Mouse (Mus musculus) forebrain, embryonic 11.5 days (tissue): Measurements from ENCODE around the gene Mettl17. TPM values are rescaled to one million over a fixed set of nuclear protein-coding genes. Genes with fewer than 3 reads are reported as not detected.

Experiments used
- ATAC-seq: fragments of 200-750 bp; cut with Nextera tagmentation; replicated peaks from 2 replicates; pipeline ENCODE4 v1.8.0; 2017; ENCODE audit warnings: moderate TSS enrichment; ENCODE audit not compliant: low FRiP score
- DNase-seq: peaks from one replicate; pipeline ENCODE4 v3.0.0-alpha.2; 2017; ENCODE audit warnings: low spot score
- H3K27ac ChIP-seq: fragments of 300-500 bp; sonication (generic); 2 replicates; pipeline ENCODE4 v1.5.1; 2014; ENCODE audit warnings: low read depth, low read length
- H3K27me3 ChIP-seq: fragments of 300-500 bp; sonication (generic); 2 replicates; pipeline ENCODE4 v1.6.1; 2014; ENCODE audit warnings: mild to moderate bottlenecking, low read length, mixed read lengths; ENCODE audit not compliant: control insufficient read depth, insufficient read depth
- H3K36me3 ChIP-seq: fragments of 300-500 bp; sonication (generic); 2 replicates; pipeline ENCODE4 v1.6.1; 2014; ENCODE audit warnings: mild to moderate bottlenecking, low read length, moderate library complexity, mixed read lengths; ENCODE audit not compliant: control insufficient read depth, insufficient read depth
- H3K4me1 ChIP-seq: fragments of 300-500 bp; sonication (generic); replicated peaks from 2 replicates; pipeline ENCODE4 v1.6.1; 2014; ENCODE audit warnings: low read length, mixed read lengths; ENCODE audit not compliant: control insufficient read depth, insufficient read depth
- H3K4me2 ChIP-seq: fragments of 300-500 bp; sonication (generic); 2 replicates; pipeline ENCODE4 v1.6.1; 2014; ENCODE audit warnings: low read depth, mild to moderate bottlenecking, low read length, moderate library complexity, mixed read lengths; ENCODE audit not compliant: severe bottlenecking
- H3K4me3 ChIP-seq: fragments of 300-500 bp; sonication (generic); 2 replicates; pipeline ENCODE4 v1.5.1; 2014; ENCODE audit warnings: low read depth, low read length
- H3K9ac ChIP-seq: fragments of 300-500 bp; sonication (generic); 2 replicates; pipeline ENCODE4 v1.6.1; 2014; ENCODE audit warnings: low read length
- H3K9me3 ChIP-seq: fragments of 300-500 bp; sonication (generic); 2 replicates; pipeline ENCODE4 v1.6.1; 2016; ENCODE audit warnings: low read length, mixed read lengths; ENCODE audit not compliant: control insufficient read depth
- WGBS: fragments of 180-500 bp; shearing (Covaris S2); extraction: QIAGEN DNeasy Blood & Tissue Kit; methylation state at CpG from one replicate; pipeline ENCODE4 v1.1.7; 2014; 5-methylcytosine and 5-hydroxymethylcytosine counted together
- polyA plus RNA-seq: library from polyadenylated mRNA; unstranded; fragments of >200 nt; fragmentation: Nextera tagmentation; extraction: Ambion mirVana; gene quantifications from 2 replicates; pipeline ENCODE4 v1.2.1, GENCODE M21; 2014

Mettl17 gene
- polyA plus RNA-seq, 1 experiment from 2014 or later, result 60.0 TPM

- ATAC-seq (no peak), DNase-seq (no peak)
- H3K4me3 ChIP-seq, result no peak overlapping the region
- 80% methylated on average over 8 of the region's 8 CpGs for WGBS
- no peaks in the 10 kb centered on the region for H3K36me3 ChIP-seq
- no peaks in the 10 kb centered on the region for H3K9me3 ChIP-seq
- H3K27me3 ChIP-seq, result no peaks in the 10 kb centered on the region
- H3K4me2 ChIP-seq, result no peak overlapping the region
- H3K27ac ChIP-seq, result no peak overlapping the region
- H3K9ac ChIP-seq, result no peak overlapping the region
- no peaks in the 10 kb centered on the region for H3K4me1 ChIP-seq
Measured at GRCm38 (mm10) chr14:51929309-51929943, 44.8 kb downstream of the Mettl17 start.

GRCm38 (mm10) chr14:51929968-51930367 is 45.3 kb downstream of the Mettl17 start:
- H3K27me3 ChIP-seq, result no peaks in the 10 kb centered on the region
- H3K9ac ChIP-seq, result no peak overlapping the region
- no peak overlapping the region for H3K4me3 ChIP-seq
- no peak for DNase-seq
- ATAC-seq, result no peak
- H3K4me2 ChIP-seq, result no peak overlapping the region
- WGBS, result 74% methylated on average over 9 of the region's 9 CpGs
- no peaks in the 10 kb centered on the region for H3K4me1 ChIP-seq
- no peaks in the 10 kb centered on the region for H3K36me3 ChIP-seq
- no peaks in the 10 kb centered on the region for H3K9me3 ChIP-seq
- H3K27ac ChIP-seq, result no peak overlapping the region

- Histone ChIP-seq H3K9ac (no peak overlapping the region), H3K4me1 (no peaks in the 10 kb centered on the region), H3K27ac (no peak overlapping the region), H3K9me3 (no peaks in the 10 kb centered on the region), H3K4me3 (no peak overlapping the region), H3K27me3 (no peaks in the 10 kb centered on the region), H3K36me3 (no peaks in the 10 kb centered on the region), H3K4me2 (no peak overlapping the region)
- WGBS, result 41% methylated on average over 5 of the region's 5 CpGs
- ATAC-seq, result peak; percentile 75
- peak; percentile 70 for DNase-seq
Measured at GRCm38 (mm10) chr14:51930824-51931223, 46.2 kb downstream of the Mettl17 start.

GRCm38 (mm10) chr14:51932092-51933020 is 47.7 kb downstream of the Mettl17 start:
- Histone ChIP-seq H3K4me3 (no peak overlapping the region), H3K4me2 (no peak overlapping the region), H3K27me3 (no peaks in the 10 kb centered on the region), H3K4me1 (no peaks in the 10 kb centered on the region), H3K9ac (no peak overlapping the region), H3K9me3 (no peaks in the 10 kb centered on the region), H3K27ac (no peak overlapping the region), H3K36me3 (no peaks in the 10 kb centered on the region)
- WGBS, result 81% methylated on average over 10 of the region's 10 CpGs
- no peak for ATAC-seq
- no peak for DNase-seq

GRCm38 (mm10) chr14:51939005-51939404 is 54.4 kb downstream of the Mettl17 start:
- WGBS, result 83% methylated on average over 9 of the region's 9 CpGs
- Histone ChIP-seq H3K4me1 (no peaks in the 10 kb centered on the region), H3K9me3 (no peaks in the 10 kb centered on the region), H3K9ac (no peak overlapping the region), H3K4me2 (no peak overlapping the region), H3K36me3 (no peaks in the 10 kb centered on the region), H3K27me3 (no peaks in the 10 kb centered on the region), H3K27ac (no peak overlapping the region), H3K4me3 (no peak overlapping the region)
- DNase-seq (no peak), ATAC-seq (no peak)

GRCm38 (mm10) chr14:51940944-51941560 is 56.4 kb downstream of the Mettl17 start:
- DNase-seq (no peak), ATAC-seq (no peak)
- WGBS, result 44% methylated on average over 8 of the region's 8 CpGs
- Histone ChIP-seq H3K27me3 (no peaks in the 10 kb centered on the region), H3K9ac (no peak overlapping the region), H3K9me3 (no peaks in the 10 kb centered on the region), H3K4me3 (no peak overlapping the region), H3K36me3 (no peaks in the 10 kb centered on the region), H3K4me1 (no peaks in the 10 kb centered on the region), H3K4me2 (no peak overlapping the region), H3K27ac (no peak overlapping the region)

GRCm38 (mm10) chr14:51941577-51941976 is 56.9 kb downstream of the Mettl17 start:
- no peaks in the 10 kb centered on the region for H3K27me3 ChIP-seq
- DNase-seq (no peak), ATAC-seq (no peak)
- no peaks in the 10 kb centered on the region for H3K36me3 ChIP-seq
- no peak overlapping the region for H3K27ac ChIP-seq
- 53% methylated on average over 9 of the region's 9 CpGs for WGBS
- H3K9ac ChIP-seq, result no peak overlapping the region
- no peaks in the 10 kb centered on the region for H3K4me1 ChIP-seq
- no peak overlapping the region for H3K4me2 ChIP-seq
- no peaks in the 10 kb centered on the region for H3K9me3 ChIP-seq
- no peak overlapping the region for H3K4me3 ChIP-seq

GRCm38 (mm10) chr14:51942236-51942635 is 57.6 kb downstream of the Mettl17 start:
- ATAC-seq, result no peak
- Histone ChIP-seq H3K27me3 (no peaks in the 10 kb centered on the region), H3K27ac (no peak overlapping the region), H3K4me3 (no peak overlapping the region), H3K9ac (no peak overlapping the region), H3K4me1 (no peaks in the 10 kb centered on the region), H3K36me3 (no peaks in the 10 kb centered on the region), H3K9me3 (no peaks in the 10 kb centered on the region), H3K4me2 (no peak overlapping the region)
- no peak for DNase-seq
- WGBS, result 78% methylated on average over 7 of the region's 7 CpGs
